Mouse (Mus musculus) heart, adult 2 months (tissue): Measurements from ENCODE around the gene Chil1.

ENCODE experiments used
- CTCF ChIP-seq: fragments of 200-600 bp; IDR thresholded peaks from 2 replicates; pipeline ENCODE4 v1.8.1; 2022; ENCODE audit warnings: antibody characterized with exemption, mild to moderate bottlenecking, moderate library complexity
- EP300 ChIP-seq: fragments of 200-500 bp; IDR thresholded peaks from 2 replicates; pipeline ENCODE4 v1.6.1; 2011; ENCODE audit warnings: low read depth, low read length, control low read depth; ENCODE audit not compliant: insufficient read depth

DNA sequence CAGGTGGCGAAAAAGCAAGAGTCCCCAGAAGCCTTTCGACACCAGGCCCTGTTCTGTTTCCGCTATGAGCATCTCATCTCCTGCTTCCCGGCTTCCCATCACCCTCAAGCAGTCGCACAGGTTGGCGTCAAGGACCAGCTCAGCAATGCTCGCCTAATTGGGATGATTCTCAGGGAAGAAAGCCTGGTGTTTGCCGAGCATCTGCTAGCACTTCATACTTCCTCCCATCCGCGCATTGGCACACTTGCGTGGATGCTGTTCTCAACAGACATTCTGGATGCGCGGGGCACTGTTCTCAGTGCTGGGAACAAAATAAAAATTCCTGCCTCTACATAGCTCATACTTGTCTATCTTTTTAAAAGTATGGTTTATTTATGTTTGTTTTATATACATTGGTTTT lies 22.3 kb downstream of the Chil1 start:
- TF ChIP-seq EP300: no peak
- no peak for TF ChIP-seq CTCF
